Mouse (Mus musculus): ENCODE measurements around the gene Sema3g. TPM values are rescaled to one million over a fixed set of nuclear protein-coding genes. Genes with fewer than 3 reads are reported as not detected.
A peak's percentile ranks its signal among the peaks of the same experiment; 100 is the strongest.

Sema3g gene
- polyA plus RNA-seq (2015; fragmentation: Nextera tagmentation; extraction: Ambion mirVana): 0.84 and 0.90 TPM in 2 replicates

GRCm38 (mm10) chr14:31217666-31218065 is at the start of gene Sema3g:
Sema3g (plus strand) TSS chr14:31217860.
- Histone ChIP-seq H3K27me3 (peaks cover 6% of the 10 kb centered on the region; the same call in 1 of the 2 replicates), H3K4me3 (no peak within 1 kb of the TSS), H3K27ac (0 out of 2 replicates have a peak within 1 kb of the TSS, but pooled peaks have one; percentile 10), H3K9ac (peak within 1 kb of the TSS; percentile 46; the same call in 1 of the 2 replicates), H3K36me3 (no peaks in the 10 kb centered on the region), H3K9me3 (no peaks in the 10 kb centered on the region), H3K4me2 (no peak within 1 kb of the TSS; the same call in 1 of the 2 replicates), H3K4me1 (replicated peaks) (peaks cover 16% of the 10 kb centered on the region)
- 11% methylated on average over 11 of the region's 11 CpGs for WGBS
- ATAC-seq (ENCODE audit: low FRiP score): peak; percentile 67; the same call in 1 of the 2 replicates

DNA sequence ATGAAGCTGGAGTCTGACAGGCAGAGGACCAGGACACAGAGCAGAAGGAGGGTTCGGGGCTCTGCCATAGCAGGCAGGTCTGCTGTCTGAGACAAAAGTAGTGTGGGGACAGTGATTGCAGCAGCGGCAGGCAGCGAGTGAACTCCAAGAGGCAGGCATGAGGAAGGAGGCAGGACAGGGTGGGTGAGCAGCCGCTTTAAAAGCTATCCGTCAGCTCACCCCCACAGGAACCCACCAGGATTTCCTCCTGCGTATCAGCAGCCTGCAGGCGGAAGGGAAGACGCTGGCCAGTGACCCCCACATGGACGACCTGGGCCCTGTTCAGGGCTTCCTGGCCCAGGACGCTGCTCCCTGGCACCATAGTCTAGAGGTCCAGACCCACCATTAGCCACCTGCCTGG is 49.2 kb upstream of the Sema3g start, which contains the start of gene Stab1:
Gene Stab1, minus strand, starts transcription at position 217 of the 400 bp plus-strand sequence.
- Histone ChIP-seq H3K27ac (peak within 1 kb of the TSS; percentile 36; the same call in 1 of the 2 replicates), H3K27me3 (no peaks in the 10 kb centered on the region), H3K4me1 (replicated peaks) (peaks cover 26% of the 10 kb centered on the region), H3K4me2 (peak within 1 kb of the TSS; percentile 21; the same call in 1 of the 2 replicates), H3K4me3 (peak within 1 kb of the TSS; percentile 11), H3K9me3 (no peaks in the 10 kb centered on the region), H3K36me3 (peaks cover 35% of the 10 kb centered on the region), H3K9ac (no peak within 1 kb of the TSS)
- no peak for ATAC-seq (ENCODE audit: low FRiP score)
- WGBS: 55% methylated on average over 10 of the region's 10 CpGs

DNA sequence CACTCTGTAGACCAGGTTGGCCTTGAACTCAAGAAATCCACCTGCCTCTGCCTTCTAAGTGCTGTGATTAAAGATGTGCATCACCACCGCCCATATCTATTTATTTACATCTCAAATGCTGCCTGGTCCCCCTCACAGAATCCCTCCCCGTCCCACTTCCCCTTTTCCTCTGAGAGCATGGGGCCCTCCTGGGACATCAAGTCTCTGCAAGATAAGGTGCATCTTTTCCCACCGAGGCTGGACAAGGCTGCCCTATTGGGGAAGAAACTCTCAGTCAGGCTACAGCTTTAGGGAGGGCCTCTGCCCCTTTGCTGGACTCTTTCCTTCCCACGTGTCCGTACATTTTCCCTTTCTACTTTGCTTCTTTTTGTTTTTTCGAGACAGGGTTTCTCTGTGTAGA is 48.2 kb upstream of the Sema3g start:
- Histone ChIP-seq H3K4me1 (replicated peaks) (peaks cover 26% of the 10 kb centered on the region), H3K9me3 (no peaks in the 10 kb centered on the region), H3K4me2 (no peak overlapping the region), H3K4me3 (no peak overlapping the region), H3K27me3 (no peaks in the 10 kb centered on the region), H3K27ac (no peak overlapping the region), H3K9ac (no peak overlapping the region), H3K36me3 (peaks cover 46% of the 10 kb centered on the region)
- WGBS: 81% methylated on average over 6 of the region's 6 CpGs
- ATAC-seq (ENCODE audit: low FRiP score): no peak

GRCm38 (mm10) chr14:31170963-31171362 is 46.7 kb upstream of the Sema3g start:
- H3K9ac ChIP-seq: no peak overlapping the region
- no peak overlapping the region for H3K4me3 ChIP-seq
- H3K4me2 ChIP-seq: no peak overlapping the region
- peaks cover 17% of the 10 kb centered on the region for H3K4me1 ChIP-seq (replicated peaks)
- no peaks in the 10 kb centered on the region for H3K9me3 ChIP-seq
- no peak for ATAC-seq (ENCODE audit: low FRiP score)
- peak overlapping the region; percentile 53 for H3K27ac ChIP-seq
- 77% methylated on average over 13 of the region's 13 CpGs for WGBS
- peaks cover 60% of the 10 kb centered on the region for H3K36me3 ChIP-seq
- no peaks in the 10 kb centered on the region for H3K27me3 ChIP-seq

GRCm38 (mm10) chr14:31171386-31171785 is 46.3 kb upstream of the Sema3g start:
- Histone ChIP-seq H3K27ac (peak overlapping the region; percentile 53), H3K9me3 (no peaks in the 10 kb centered on the region), H3K4me1 (replicated peaks) (peaks cover 13% of the 10 kb centered on the region), H3K36me3 (peaks cover 64% of the 10 kb centered on the region), H3K4me2 (no peak overlapping the region), H3K27me3 (no peaks in the 10 kb centered on the region), H3K9ac (no peak overlapping the region), H3K4me3 (no peak overlapping the region)
- WGBS: 87% methylated on average over 11 of the region's 11 CpGs
- no peak for ATAC-seq (ENCODE audit: low FRiP score)

DNA sequence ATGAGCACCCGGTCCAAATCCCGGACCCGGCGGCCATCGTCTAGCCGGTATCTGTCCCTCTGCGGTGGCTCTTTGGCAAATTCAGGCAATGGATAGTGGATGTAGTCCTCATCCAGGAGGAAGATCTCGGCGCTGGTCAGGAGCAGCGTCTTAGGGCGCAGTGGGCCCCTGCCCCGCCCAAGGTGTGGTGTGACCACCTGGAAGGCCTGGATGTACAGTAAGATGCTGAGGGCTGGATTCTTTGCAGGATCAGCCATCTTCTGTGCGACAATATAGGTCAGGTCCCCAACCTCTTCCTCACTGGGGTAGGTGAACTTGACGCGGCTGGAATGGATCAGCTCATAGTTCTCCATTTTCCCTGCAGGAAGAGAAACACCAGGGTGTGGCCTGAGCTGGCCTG is 45.8 kb upstream of the Sema3g start:
- no peak for ATAC-seq (ENCODE audit: low FRiP score)
- no peak overlapping the region for H3K9ac ChIP-seq
- no peak overlapping the region for H3K4me2 ChIP-seq
- H3K9me3 ChIP-seq: no peaks in the 10 kb centered on the region
- 97% methylated on average over 15 of the region's 15 CpGs for WGBS
- H3K4me1 ChIP-seq (replicated peaks): peaks cover 10% of the 10 kb centered on the region; the same call in 1 of the 2 replicates
- no peak overlapping the region for H3K4me3 ChIP-seq
- H3K27me3 ChIP-seq: no peaks in the 10 kb centered on the region
- peaks cover 69% of the 10 kb centered on the region for H3K36me3 ChIP-seq
- peak overlapping the region; percentile 53; the same call in 1 of the 2 replicates for H3K27ac ChIP-seq

- ATAC-seq (ENCODE audit: low FRiP score): no peak
- Histone ChIP-seq H3K4me3 (no peak overlapping the region), H3K9ac (no peak overlapping the region), H3K9me3 (no peaks in the 10 kb centered on the region), H3K27me3 (no peaks in the 10 kb centered on the region), H3K4me1 (replicated peaks) (no peaks in the 10 kb centered on the region), H3K27ac (no peak overlapping the region), H3K4me2 (no peak overlapping the region), H3K36me3 (peaks cover 80% of the 10 kb centered on the region)
- WGBS: 89% methylated on average over 18 of the region's 18 CpGs
Observed at GRCm38 (mm10) chr14:31172781-31173455, 44.7 kb upstream of the Sema3g start.

DNA sequence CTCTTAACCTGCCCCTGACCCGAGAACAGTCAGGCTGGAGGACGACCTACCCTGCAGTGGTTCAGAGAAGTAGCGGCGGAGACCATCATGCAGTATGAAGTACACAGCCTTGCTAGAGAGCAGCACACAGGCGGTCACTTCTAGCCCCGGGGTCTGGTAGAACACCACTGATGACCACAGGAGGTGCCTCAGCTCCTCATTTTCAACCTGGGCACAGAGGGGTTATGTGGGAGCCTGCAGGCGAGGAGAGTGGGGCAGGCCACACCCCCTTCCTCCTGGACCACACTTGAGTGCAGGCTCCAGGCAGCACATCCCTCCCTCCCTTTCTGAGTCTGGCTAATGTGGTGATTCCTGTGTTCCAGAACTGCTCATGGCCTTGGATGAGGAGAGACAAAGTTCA is 44.1 kb upstream of the Sema3g start:
- no peak overlapping the region for H3K4me2 ChIP-seq
- no peak overlapping the region for H3K9ac ChIP-seq
- peaks cover 85% of the 10 kb centered on the region for H3K36me3 ChIP-seq
- WGBS: 94% methylated on average over 7 of the region's 7 CpGs
- H3K9me3 ChIP-seq: no peaks in the 10 kb centered on the region
- ATAC-seq (ENCODE audit: low FRiP score): no peak
- H3K27ac ChIP-seq: no peak overlapping the region
- no peaks in the 10 kb centered on the region for H3K4me1 ChIP-seq (replicated peaks)
- H3K27me3 ChIP-seq: no peaks in the 10 kb centered on the region
- no peak overlapping the region for H3K4me3 ChIP-seq

GRCm38 (mm10) chr14:31177287-31177686 is 40.4 kb upstream of the Sema3g start:
- Histone ChIP-seq H3K27ac (no peak overlapping the region), H3K36me3 (peaks cover 99% of the 10 kb centered on the region), H3K4me3 (no peak overlapping the region), H3K4me2 (no peak overlapping the region), H3K27me3 (no peaks in the 10 kb centered on the region), H3K9ac (no peak overlapping the region), H3K4me1 (replicated peaks) (no peaks in the 10 kb centered on the region), H3K9me3 (no peaks in the 10 kb centered on the region)
- WGBS: 85% methylated on average over 16 of the region's 16 CpGs
- ATAC-seq (ENCODE audit: low FRiP score): no peak

DNA sequence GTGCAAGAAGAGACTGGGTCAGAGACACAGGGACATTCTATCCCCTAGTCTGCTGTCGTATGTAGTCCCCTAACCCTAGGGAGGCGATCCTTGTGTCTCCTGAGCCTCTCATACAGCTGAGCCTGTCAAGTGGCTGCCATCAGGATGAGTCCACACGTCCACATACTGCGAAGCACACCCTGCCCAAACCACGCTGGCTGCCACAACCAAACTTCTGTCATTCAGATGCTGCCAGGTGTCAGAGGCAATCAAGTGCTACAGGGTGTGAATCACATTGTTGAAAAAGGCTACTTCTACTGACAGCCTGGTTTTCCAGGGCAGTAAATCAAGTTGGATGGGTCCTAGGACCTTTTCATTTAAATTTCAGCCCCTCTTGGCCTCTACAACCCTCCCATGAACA is 39.9 kb upstream of the Sema3g start:
- H3K4me3 ChIP-seq: no peak overlapping the region
- H3K36me3 ChIP-seq: peaks cover 99% of the 10 kb centered on the region
- 91% methylated on average over 5 of the region's 5 CpGs for WGBS
- no peaks in the 10 kb centered on the region for H3K27me3 ChIP-seq
- ATAC-seq (ENCODE audit: low FRiP score): no peak
- no peak overlapping the region for H3K4me2 ChIP-seq
- H3K9me3 ChIP-seq: no peaks in the 10 kb centered on the region
- no peak overlapping the region for H3K9ac ChIP-seq
- H3K4me1 ChIP-seq (replicated peaks): no peaks in the 10 kb centered on the region
- H3K27ac ChIP-seq: no peak overlapping the region

GRCm38 (mm10) chr14:31179677-31180365 is 37.8 kb upstream of the Sema3g start:
- Histone ChIP-seq H3K27ac (no peak overlapping the region), H3K9ac (no peak overlapping the region), H3K4me3 (no peak overlapping the region), H3K9me3 (no peaks in the 10 kb centered on the region), H3K27me3 (no peaks in the 10 kb centered on the region), H3K4me1 (replicated peaks) (no peaks in the 10 kb centered on the region), H3K36me3 (peaks cover 99% of the 10 kb centered on the region), H3K4me2 (no peak overlapping the region)
- WGBS: 91% methylated on average over 12 of the region's 12 CpGs
- no peak for ATAC-seq (ENCODE audit: low FRiP score)

DNA sequence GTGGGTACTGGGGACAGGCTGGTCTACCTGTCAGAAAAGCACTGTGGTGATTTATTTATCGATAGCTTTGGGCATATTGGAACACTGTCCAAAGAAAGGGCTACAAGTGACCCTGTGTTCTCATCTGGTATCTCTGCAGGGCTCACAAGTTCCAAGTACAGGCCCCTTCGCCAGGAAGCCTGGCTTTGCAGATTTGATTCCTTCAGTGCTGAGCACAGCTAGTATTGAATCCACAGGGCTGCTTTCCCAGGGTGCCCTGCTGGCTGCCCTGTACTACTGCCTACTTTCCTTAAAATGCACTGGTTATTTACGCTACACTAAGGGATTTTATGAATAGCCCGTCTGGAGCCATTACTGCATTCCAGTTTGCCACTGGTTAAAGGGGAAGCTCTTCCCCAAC is 36.1 kb upstream of the Sema3g start:
- ATAC-seq (ENCODE audit: low FRiP score): no peak
- Histone ChIP-seq H3K4me2 (no peak overlapping the region), H3K4me3 (no peak overlapping the region), H3K9me3 (no peaks in the 10 kb centered on the region), H3K36me3 (peaks cover 99% of the 10 kb centered on the region), H3K9ac (no peak overlapping the region), H3K27ac (no peak overlapping the region), H3K4me1 (replicated peaks) (no peaks in the 10 kb centered on the region), H3K27me3 (no peaks in the 10 kb centered on the region)
- 92% methylated on average over 4 of the region's 4 CpGs for WGBS
